Mouse (Mus musculus): ENCODE data around the gene Barx1. TPM values are rescaled to one million over a fixed set of nuclear protein-coding genes. Genes with fewer than 3 reads are reported as not detected.

The Barx1 gene
- polyA plus RNA-seq (2014; fragmentation: Nextera tagmentation; extraction: Ambion mirVana) = 0.26 and 0.30 TPM in 2 replicates

- no peak for DNase-seq (ENCODE audit: low spot score)
These were observed at the start of gene Barx1 for GRCm38 (mm10) chr13:48662431-48663143. TSS of gene Barx1 (plus strand) at chr13:48662998.

GRCm38 (mm10) chr13:48614525-48614924 lies 48.3 kb upstream of the Barx1 start:
- no peaks in the 10 kb centered on the region for H3K36me3 ChIP-seq (ENCODE audit: control insufficient read depth, insufficient read depth, low read length)
- ATAC-seq (replicated peaks; ENCODE audit: low FRiP score, low TSS enrichment, low read depth) (no peak), DNase-seq (ENCODE audit: low spot score) (no peak)
- no peak overlapping the region for H3K4me3 ChIP-seq (ENCODE audit: low read depth, low read length)
- no peak overlapping the region for H3K9ac ChIP-seq (ENCODE audit: low read length)
- WGBS = 92% methylated on average over 2 of the region's 2 CpGs
- no peak overlapping the region for H3K27ac ChIP-seq (ENCODE audit: low read depth)
- H3K9me3 ChIP-seq (ENCODE audit: control insufficient read depth, low read length) = peaks cover 10% of the 10 kb centered on the region
- H3K4me1 ChIP-seq (replicated peaks; ENCODE audit: control insufficient read depth, insufficient read depth, low read length) = no peaks in the 10 kb centered on the region
- H3K27me3 ChIP-seq (replicated peaks; ENCODE audit: control insufficient read depth, insufficient read depth, low read length) = no peaks in the 10 kb centered on the region
- H3K4me2 ChIP-seq (ENCODE audit: low read length) = no peak overlapping the region

More at GRCm38 (mm10) chr13:48662431-48663143, at the start of gene Barx1:
- H3K4me3 ChIP-seq (ENCODE audit: low read depth, low read length) = peak within 1 kb of the TSS; percentile 38
- peak within 1 kb of the TSS; percentile 74 for H3K4me2 ChIP-seq (ENCODE audit: low read length)
- no peaks in the 10 kb centered on the region for H3K36me3 ChIP-seq (ENCODE audit: control insufficient read depth, insufficient read depth, low read length)
- no peaks in the 10 kb centered on the region for H3K9me3 ChIP-seq (ENCODE audit: control insufficient read depth, low read length)
- ATAC-seq (replicated peaks; ENCODE audit: low FRiP score, low TSS enrichment, low read depth) = peak; percentile 37; the same call in 1 of the 2 replicates
- H3K27ac ChIP-seq (ENCODE audit: low read depth) = no peak within 1 kb of the TSS
- WGBS = under 1% methylated on average over 38 of the region's 73 CpGs
- H3K27me3 ChIP-seq (replicated peaks; ENCODE audit: control insufficient read depth, insufficient read depth, low read length) = peaks cover 100% of the 10 kb centered on the region
- 0 out of 2 replicates have a peak, but pooled peaks cover 4% of the 10 kb centered on the region for H3K4me1 ChIP-seq (replicated peaks; ENCODE audit: control insufficient read depth, insufficient read depth, low read length)
- 0 out of 2 replicates have a peak within 1 kb of the TSS, but pooled peaks have one; percentile 20 for H3K9ac ChIP-seq (ENCODE audit: low read length)

- Histone ChIP-seq H3K9me3 (ENCODE audit: control insufficient read depth, low read length) (peaks cover 10% of the 10 kb centered on the region), H3K27ac (ENCODE audit: low read depth) (no peak overlapping the region)
- no peak for ATAC-seq (replicated peaks; ENCODE audit: low FRiP score, low TSS enrichment, low read depth)
These were observed 45.0 kb upstream of the Barx1 start for GRCm38 (mm10) chr13:48617774-48618173.

GRCm38 (mm10) chr13:48618890-48619289 lies 43.9 kb upstream of the Barx1 start:
- Histone ChIP-seq H3K4me3 (ENCODE audit: low read depth, low read length) (no peak overlapping the region), H3K9ac (ENCODE audit: low read length) (no peak overlapping the region), H3K36me3 (ENCODE audit: control insufficient read depth, insufficient read depth, low read length) (no peaks in the 10 kb centered on the region), H3K9me3 (ENCODE audit: control insufficient read depth, low read length) (peaks cover 10% of the 10 kb centered on the region), H3K4me2 (ENCODE audit: low read length) (no peak overlapping the region), H3K27ac (ENCODE audit: low read depth) (no peak overlapping the region), H3K27me3 (replicated peaks; ENCODE audit: control insufficient read depth, insufficient read depth, low read length) (no peaks in the 10 kb centered on the region), H3K4me1 (replicated peaks; ENCODE audit: control insufficient read depth, insufficient read depth, low read length) (no peaks in the 10 kb centered on the region)
- no peak for ATAC-seq (replicated peaks; ENCODE audit: low FRiP score, low TSS enrichment, low read depth)
- DNase-seq (ENCODE audit: low spot score) = no peak
- 85% methylated on average over 4 of the region's 4 CpGs for WGBS

More at GRCm38 (mm10) chr13:48617774-48618173, 45.0 kb upstream of the Barx1 start:
- H3K36me3 ChIP-seq (ENCODE audit: control insufficient read depth, insufficient read depth, low read length) = no peaks in the 10 kb centered on the region
- DNase-seq (ENCODE audit: low spot score) = no peak
- H3K9ac ChIP-seq (ENCODE audit: low read length) = no peak overlapping the region
- H3K27me3 ChIP-seq (replicated peaks; ENCODE audit: control insufficient read depth, insufficient read depth, low read length) = no peaks in the 10 kb centered on the region
- no peaks in the 10 kb centered on the region for H3K4me1 ChIP-seq (replicated peaks; ENCODE audit: control insufficient read depth, insufficient read depth, low read length)
- no peak overlapping the region for H3K4me2 ChIP-seq (ENCODE audit: low read length)
- H3K4me3 ChIP-seq (ENCODE audit: low read depth, low read length) = no peak overlapping the region

- 2% methylated on average over 26 of the region's 26 CpGs for WGBS
- ATAC-seq (replicated peaks; ENCODE audit: low FRiP score, low TSS enrichment, low read depth) = peak; percentile 74
- peak overlapping the region; percentile 75 for H3K27ac ChIP-seq (ENCODE audit: low read depth)
- peak overlapping the region; percentile 60 for H3K4me3 ChIP-seq (ENCODE audit: low read depth, low read length)
- no peak for DNase-seq (ENCODE audit: low spot score)
- 0 out of 2 replicates have a peak, but pooled peaks cover 7% of the 10 kb centered on the region for H3K27me3 ChIP-seq (replicated peaks; ENCODE audit: control insufficient read depth, insufficient read depth, low read length)
- H3K9me3 ChIP-seq (ENCODE audit: control insufficient read depth, low read length) = no peaks in the 10 kb centered on the region
- peaks cover 6% of the 10 kb centered on the region; the same call in 1 of the 2 replicates for H3K4me1 ChIP-seq (replicated peaks; ENCODE audit: control insufficient read depth, insufficient read depth, low read length)
- H3K36me3 ChIP-seq (ENCODE audit: control insufficient read depth, insufficient read depth, low read length) = no peaks in the 10 kb centered on the region
- H3K9ac ChIP-seq (ENCODE audit: low read length) = peak overlapping the region; percentile 88
- H3K4me2 ChIP-seq (ENCODE audit: low read length) = peak overlapping the region; percentile 81
These were observed 37.8 kb upstream of the Barx1 start for GRCm38 (mm10) chr13:48624968-48625398.

GRCm38 (mm10) chr13:48625433-48626184 lies 37.2 kb upstream of the Barx1 start, which contains the start of gene Ptpdc1:
TSS of gene Ptpdc1 (minus strand) at chr13:48625664.
- 2% methylated on average over 65 of the region's 76 CpGs for WGBS
- Histone ChIP-seq H3K4me2 (ENCODE audit: low read length) (peak within 1 kb of the TSS; percentile 81), H3K9me3 (ENCODE audit: control insufficient read depth, low read length) (no peaks in the 10 kb centered on the region), H3K4me1 (replicated peaks; ENCODE audit: control insufficient read depth, insufficient read depth, low read length) (peaks cover 6% of the 10 kb centered on the region; the same call in 1 of the 2 replicates), H3K36me3 (ENCODE audit: control insufficient read depth, insufficient read depth, low read length) (no peaks in the 10 kb centered on the region), H3K27me3 (replicated peaks; ENCODE audit: control insufficient read depth, insufficient read depth, low read length) (0 out of 2 replicates have a peak, but pooled peaks cover 7% of the 10 kb centered on the region), H3K27ac (ENCODE audit: low read depth) (peak within 1 kb of the TSS; percentile 75), H3K9ac (ENCODE audit: low read length) (peak within 1 kb of the TSS; percentile 88), H3K4me3 (ENCODE audit: low read depth, low read length) (peak within 1 kb of the TSS; percentile 60)
- ATAC-seq (replicated peaks; ENCODE audit: low FRiP score, low TSS enrichment, low read depth) = peak; percentile 100
- peak; percentile 96 for DNase-seq (ENCODE audit: low spot score)

GRCm38 (mm10) chr13:48631691-48632090 lies 31.1 kb upstream of the Barx1 start:
- Histone ChIP-seq H3K27me3 (replicated peaks; ENCODE audit: control insufficient read depth, insufficient read depth, low read length) (0 out of 2 replicates have a peak, but pooled peaks cover 5% of the 10 kb centered on the region), H3K4me2 (ENCODE audit: low read length) (no peak overlapping the region), H3K9me3 (ENCODE audit: control insufficient read depth, low read length) (peaks cover 4% of the 10 kb centered on the region; the same call in 1 of the 2 replicates), H3K27ac (ENCODE audit: low read depth) (no peak overlapping the region), H3K36me3 (ENCODE audit: control insufficient read depth, insufficient read depth, low read length) (no peaks in the 10 kb centered on the region), H3K4me1 (replicated peaks; ENCODE audit: control insufficient read depth, insufficient read depth, low read length) (no peaks in the 10 kb centered on the region), H3K4me3 (ENCODE audit: low read depth, low read length) (no peak overlapping the region), H3K9ac (ENCODE audit: low read length) (no peak overlapping the region)
- ATAC-seq (replicated peaks; ENCODE audit: low FRiP score, low TSS enrichment, low read depth) (no peak), DNase-seq (ENCODE audit: low spot score) (no peak)
- 75% methylated on average over 5 of the region's 5 CpGs for WGBS

- DNase-seq (ENCODE audit: low spot score) = no peak
- 0 out of 2 replicates have a peak, but pooled peaks cover 3% of the 10 kb centered on the region for H3K27me3 ChIP-seq (replicated peaks; ENCODE audit: control insufficient read depth, insufficient read depth, low read length)
- H3K4me1 ChIP-seq (replicated peaks; ENCODE audit: control insufficient read depth, insufficient read depth, low read length) = no peaks in the 10 kb centered on the region
- no peak overlapping the region for H3K4me2 ChIP-seq (ENCODE audit: low read length)
- H3K4me3 ChIP-seq (ENCODE audit: low read depth, low read length) = no peak overlapping the region
- no peaks in the 10 kb centered on the region for H3K9me3 ChIP-seq (ENCODE audit: control insufficient read depth, low read length)
- H3K27ac ChIP-seq (ENCODE audit: low read depth) = no peak overlapping the region
- H3K9ac ChIP-seq (ENCODE audit: low read length) = no peak overlapping the region
- 60% methylated on average over 2 of the region's 2 CpGs for WGBS
- ATAC-seq (replicated peaks; ENCODE audit: low FRiP score, low TSS enrichment, low read depth) = no peak
- H3K36me3 ChIP-seq (ENCODE audit: control insufficient read depth, insufficient read depth, low read length) = no peaks in the 10 kb centered on the region
These were observed 25.1 kb upstream of the Barx1 start for GRCm38 (mm10) chr13:48637706-48638105.

Measured in intestine, embryonic 14.5 days (tissue).